Mouse (Mus musculus): ENCODE measurements around the gene Rarres1.

DNA sequence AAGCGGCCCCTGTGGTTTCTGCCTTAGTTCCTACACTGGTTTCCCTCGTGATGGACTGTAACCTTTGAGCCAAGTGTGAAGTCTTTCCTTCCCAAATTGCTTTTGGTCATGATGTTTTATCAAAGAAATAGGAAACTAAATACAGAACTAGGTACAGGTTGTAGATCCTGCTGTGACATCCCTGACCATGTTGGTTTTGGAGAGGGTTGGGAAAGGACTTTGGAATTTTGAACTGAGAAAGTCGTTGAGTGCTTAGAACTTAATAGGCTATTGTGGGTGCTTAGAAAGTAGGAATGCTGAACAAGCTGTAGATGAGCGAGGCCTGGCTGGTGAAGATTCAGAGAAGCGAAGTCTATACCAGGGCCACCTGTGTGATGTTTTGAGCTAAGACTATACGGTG, 81.3 kb downstream of the Rarres1 start:
- TF ChIP-seq GATA1 (IDR thresholded peaks at IDR 0.05; ENCODE audit: low read length) (no peak), TAL1 (IDR thresholded peaks at IDR 0.05; ENCODE audit: low read length) (no peak)
